Mouse (Mus musculus) hindbrain, postnatal 0 days (tissue): Measurements from ENCODE around the gene Rrad. TPM values are rescaled to one million over a fixed set of nuclear protein-coding genes. Genes with fewer than 3 reads are reported as not detected.
A peak's percentile ranks its signal among the peaks of the same experiment; 100 is the strongest.

Experiments
- ATAC-seq: fragments of 200-750 bp; cut with Nextera tagmentation; 2 replicates; pipeline ENCODE4 v1.8.0; 2017; ENCODE audit warnings: mild to moderate bottlenecking, moderate TSS enrichment, moderate library complexity
- DNase-seq: peaks from one replicate; pipeline ENCODE4 v3.0.0-alpha.2; 2015; ENCODE audit warnings: low spot score
- H3K27ac ChIP-seq: fragments of 300-500 bp; sonication (generic); 2 replicates; pipeline ENCODE4 v1.5.1; 2014; ENCODE audit warnings: mild to moderate bottlenecking
- H3K27me3 ChIP-seq: fragments of 300-500 bp; sonication (generic); 2 replicates; pipeline ENCODE4 v1.6.1; 2014; ENCODE audit warnings: low read length, mixed read lengths; ENCODE audit not compliant: insufficient read depth
- H3K36me3 ChIP-seq: fragments of 300-500 bp; sonication (generic); 2 replicates; pipeline ENCODE4 v1.6.1; 2014; ENCODE audit warnings: low read length, mixed read lengths; ENCODE audit not compliant: insufficient read depth
- H3K4me1 ChIP-seq: fragments of 300-500 bp; sonication (generic); 2 replicates; pipeline ENCODE4 v1.6.1; 2014; ENCODE audit warnings: antibody characterized with exemption, low read length, mixed read lengths; ENCODE audit not compliant: insufficient read depth
- H3K4me2 ChIP-seq: fragments of 300-500 bp; sonication (generic); 2 replicates; pipeline ENCODE4 v1.6.1; 2014; ENCODE audit warnings: low read depth, mild to moderate bottlenecking, low read length, moderate library complexity, mixed read lengths
- H3K4me3 ChIP-seq: fragments of 300-500 bp; sonication (generic); 2 replicates; pipeline ENCODE4 v1.5.1; 2014; ENCODE audit warnings: low read length
- H3K9ac ChIP-seq: fragments of 300-500 bp; sonication (generic); replicated peaks from 2 replicates; pipeline ENCODE4 v1.6.1; 2014; ENCODE audit warnings: mild to moderate bottlenecking, low read length, moderate library complexity, mixed read lengths
- H3K9me3 ChIP-seq: fragments of 300-500 bp; sonication (generic); 2 replicates; pipeline ENCODE4 v1.6.1; 2016; ENCODE audit warnings: low read length, mixed read lengths
- CTCF ChIP-seq: IDR thresholded peaks from 2 replicates; pipeline ENCODE4 v1.5.1; 2016; ENCODE audit warnings: antibody characterized with exemption, control low read depth, low read depth
- WGBS: fragments of 180-500 bp; shearing (Covaris S2); extraction: QIAGEN DNeasy Blood & Tissue Kit; methylation state at CpG from one replicate; pipeline ENCODE4 v1.1.7; 2014; 5-methylcytosine and 5-hydroxymethylcytosine counted together
- polyA plus RNA-seq: library from polyadenylated mRNA; unstranded; fragments of >200 nt; fragmentation: Nextera tagmentation; extraction: Ambion mirVana; gene quantifications from 2 replicates; pipeline ENCODE4 v1.2.1, GENCODE M21; 2015
- total RNA-seq: library from RNA; depleted of rRNA; stranded (reverse); fragments of >200 nt; gene quantifications from 2 replicates; pipeline ENCODE4 v1.2.3, GENCODE M21; 2014

Rrad gene
- total and polyA plus RNA-seq, 2 experiments from 2014 or later = 2.7 to 5.1 TPM

GRCm38 (mm10) chr8:104630574-104630973, 553 bp downstream of the Rrad start:
- Histone ChIP-seq H3K4me2 (peak overlapping the region; percentile 52), H3K27ac (no peak overlapping the region), H3K4me3 (peak overlapping the region; percentile 34), H3K36me3 (peaks cover 2% of the 10 kb centered on the region; the same call in 1 of the 2 replicates), H3K27me3 (no peaks in the 10 kb centered on the region), H3K9ac (peak overlapping the region; percentile 38), H3K9me3 (no peaks in the 10 kb centered on the region), H3K4me1 (peaks cover 3% of the 10 kb centered on the region)
- peak; percentile 22; the same call in 1 of the 2 replicates for TF ChIP-seq CTCF
- 1% methylated on average over 36 of the region's 36 CpGs for WGBS
- DNase-seq (peak; percentile 13), ATAC-seq (peak; percentile 27; the same call in 1 of the 2 replicates)

GRCm38 (mm10) chr8:104630111-104630479, 1.0 kb downstream of the Rrad start:
- DNase-seq (no peak), ATAC-seq (no peak)
- H3K36me3 ChIP-seq = no peaks in the 10 kb centered on the region
- WGBS = 31% methylated on average over 8 of the region's 8 CpGs
- H3K4me2 ChIP-seq = peak overlapping the region; percentile 52
- no peak for TF ChIP-seq CTCF
- no peaks in the 10 kb centered on the region for H3K9me3 ChIP-seq
- H3K27ac ChIP-seq = no peak overlapping the region
- no peak overlapping the region; the same call in 1 of the 2 replicates for H3K9ac ChIP-seq
- peaks cover 3% of the 10 kb centered on the region for H3K4me1 ChIP-seq
- H3K27me3 ChIP-seq = no peaks in the 10 kb centered on the region
- H3K4me3 ChIP-seq = peak overlapping the region; percentile 34

GRCm38 (mm10) chr8:104629306-104630110, 1.6 kb downstream of the Rrad start:
- WGBS = 69% methylated on average over 22 of the region's 22 CpGs
- no peaks in the 10 kb centered on the region for H3K36me3 ChIP-seq
- H3K9ac ChIP-seq = no peak overlapping the region
- DNase-seq = no peak
- TF ChIP-seq CTCF = no peak
- no peak overlapping the region for H3K4me2 ChIP-seq
- H3K27me3 ChIP-seq = no peaks in the 10 kb centered on the region
- no peak overlapping the region for H3K4me3 ChIP-seq
- H3K27ac ChIP-seq = no peak overlapping the region
- no peaks in the 10 kb centered on the region for H3K9me3 ChIP-seq
- H3K4me1 ChIP-seq = peaks cover 3% of the 10 kb centered on the region
- no peak for ATAC-seq

- no peaks in the 10 kb centered on the region for H3K27me3 ChIP-seq
- H3K9ac ChIP-seq = no peak overlapping the region
- H3K9me3 ChIP-seq = no peaks in the 10 kb centered on the region
- peaks cover 3% of the 10 kb centered on the region for H3K4me1 ChIP-seq
- 94% methylated on average over 21 of the region's 21 CpGs for WGBS
- TF ChIP-seq CTCF = no peak
- ATAC-seq (no peak), DNase-seq (no peak)
- H3K27ac ChIP-seq = no peak overlapping the region
- no peaks in the 10 kb centered on the region for H3K36me3 ChIP-seq
- H3K4me2 ChIP-seq = no peak overlapping the region
- no peak overlapping the region for H3K4me3 ChIP-seq
Measured at GRCm38 (mm10) chr8:104628402-104628801, 2.7 kb downstream of the Rrad start.

DNA sequence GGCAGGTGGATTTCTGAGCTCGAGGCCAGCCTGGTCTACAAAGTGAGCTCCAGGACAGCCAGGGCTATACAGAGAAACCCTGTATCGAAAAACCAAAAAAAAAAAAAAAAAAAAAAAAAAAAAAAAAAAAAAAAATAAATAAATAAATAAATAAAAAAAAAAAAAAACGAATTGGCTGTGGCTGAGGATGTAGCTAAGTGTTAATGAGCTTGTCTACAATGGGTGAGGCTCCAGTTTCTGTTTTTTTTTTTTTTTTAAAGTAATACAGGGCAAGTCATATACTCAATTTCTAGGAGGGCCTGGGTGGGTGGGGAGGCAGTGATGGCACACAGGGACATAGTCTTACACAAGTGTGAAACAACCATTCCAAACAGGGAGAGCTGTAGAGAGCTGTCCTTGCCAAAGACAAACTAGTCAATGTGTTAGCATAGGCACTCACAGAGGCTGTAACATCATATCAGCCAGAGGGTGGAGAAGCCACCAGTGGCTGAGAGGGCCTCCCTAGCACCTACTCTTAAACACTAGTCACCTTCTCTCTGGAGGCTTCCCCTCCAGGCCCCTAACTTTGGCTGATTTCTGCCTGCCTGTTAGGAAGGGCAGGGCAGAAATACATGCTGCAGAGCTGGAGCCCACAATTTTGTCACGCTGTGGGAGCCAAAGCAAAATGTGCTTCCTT, 3.9 kb downstream of the Rrad start:
- TF ChIP-seq CTCF = no peak
- Histone ChIP-seq H3K4me2 (no peak overlapping the region), H3K4me1 (peaks cover 3% of the 10 kb centered on the region), H3K9ac (no peak overlapping the region), H3K27ac (no peak overlapping the region), H3K36me3 (no peaks in the 10 kb centered on the region), H3K4me3 (no peak overlapping the region), H3K9me3 (no peaks in the 10 kb centered on the region), H3K27me3 (no peaks in the 10 kb centered on the region)
- no peak for DNase-seq
- ATAC-seq = no peak
- 62% methylated on average over 4 of the region's 4 CpGs for WGBS

DNA sequence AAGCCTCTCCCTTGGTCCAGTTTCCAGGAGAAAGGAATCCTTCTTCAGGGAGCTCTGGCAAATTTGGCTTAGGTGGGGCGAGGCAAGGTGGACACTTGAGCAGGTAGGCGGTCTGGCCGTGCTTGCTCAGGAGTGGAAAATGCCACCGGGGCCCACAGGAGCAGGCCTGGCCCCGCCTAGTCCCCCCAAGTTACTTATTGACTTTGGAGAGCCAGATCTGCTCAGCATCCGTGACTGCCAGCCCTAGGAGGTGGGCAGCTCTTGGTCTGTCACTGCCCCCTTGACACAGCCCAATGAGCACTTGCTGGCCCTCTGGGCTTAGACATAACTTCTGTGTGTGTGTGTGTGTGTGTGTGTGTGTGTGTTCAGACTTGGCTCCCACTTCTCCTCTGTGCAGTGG, 7.0 kb downstream of the Rrad start, which contains the start of gene Cdh16:
TSS of gene Cdh16 (minus strand) at position 236 of the 400 bp plus-strand sequence.
- TF ChIP-seq CTCF = no peak
- Histone ChIP-seq H3K9me3 (no peaks in the 10 kb centered on the region), H3K27ac (no peak within 1 kb of the TSS), H3K36me3 (no peaks in the 10 kb centered on the region), H3K4me1 (no peaks in the 10 kb centered on the region), H3K27me3 (no peaks in the 10 kb centered on the region), H3K9ac (no peak within 1 kb of the TSS), H3K4me3 (no peak within 1 kb of the TSS), H3K4me2 (no peak within 1 kb of the TSS)
- DNase-seq (no peak), ATAC-seq (no peak)
- WGBS = 75% methylated on average over 6 of the region's 6 CpGs
